Mouse (Mus musculus): ENCODE results near the gene Wnt9b.
"Not testable (repeated sequence)": the region's sequence is repeated elsewhere in the genome, so short reads cannot be mapped to it uniquely, and the experiment has no call there.

The Wnt9b gene

GRCm38 (mm10) chr11:103749306-103750089 is at the start of gene Wnt9b:
Gene Wnt9b (minus strand): TSS chr11:103749821.
- DNase-seq (ENCODE audit: low read depth, low spot score), result no peak

- DNase-seq (ENCODE audit: low read depth, low spot score), result no peak
Measured at GRCm38 (mm10) chr11:103789951-103790350, 40.3 kb upstream of the Wnt9b start.

GRCm38 (mm10) chr11:103780152-103780551 is 30.5 kb upstream of the Wnt9b start:
- no peak for DNase-seq (ENCODE audit: low read depth, low spot score)

GRCm38 (mm10) chr11:103774228-103774530 is 24.6 kb upstream of the Wnt9b start:
- DNase-seq (ENCODE audit: low read depth, low spot score), result no peak

GRCm38 (mm10) chr11:103773387-103774227 is 24.0 kb upstream of the Wnt9b start, which contains the start of gene Wnt3:
Gene Wnt3 (plus strand): TSS chr11:103774150.
- DNase-seq (ENCODE audit: low read depth, low spot score), result peak; percentile 61

GRCm38 (mm10) chr11:103772505-103773386 is 23.1 kb upstream of the Wnt9b start:
- peak; percentile 21 for DNase-seq (ENCODE audit: low read depth, low spot score)

GRCm38 (mm10) chr11:103771160-103771817 is 21.7 kb upstream of the Wnt9b start:
- DNase-seq (ENCODE audit: low read depth, low spot score), result peak; percentile 65

GRCm38 (mm10) chr11:103765556-103766011 is 16.0 kb upstream of the Wnt9b start:
- DNase-seq (ENCODE audit: low read depth, low spot score), result no peak

GRCm38 (mm10) chr11:103764601-103765000 is 15.0 kb upstream of the Wnt9b start:
- no peak for DNase-seq (ENCODE audit: low read depth, low spot score)

- peak; percentile 53 for DNase-seq (ENCODE audit: low read depth, low spot score)
Measured at GRCm38 (mm10) chr11:103763410-103764163, 14.0 kb upstream of the Wnt9b start.

- not testable (repeated sequence) for DNase-seq (ENCODE audit: low read depth, low spot score)
Measured at GRCm38 (mm10) chr11:103760891-103761290, 11.3 kb upstream of the Wnt9b start.

- DNase-seq (ENCODE audit: low read depth, low spot score), result no peak
Measured at GRCm38 (mm10) chr11:103760101-103760500, 10.5 kb upstream of the Wnt9b start.

- DNase-seq (ENCODE audit: low read depth, low spot score), result peak; percentile 46
Measured at GRCm38 (mm10) chr11:103758706-103759105, 9.1 kb upstream of the Wnt9b start.

GRCm38 (mm10) chr11:103758054-103758453 is 8.4 kb upstream of the Wnt9b start:
- DNase-seq (ENCODE audit: low read depth, low spot score), result no peak

- DNase-seq (ENCODE audit: low read depth, low spot score), result no peak
Measured at GRCm38 (mm10) chr11:103750612-103751011, 991 bp upstream of the Wnt9b start.

GRCm38 (mm10) chr11:103735046-103735781 is 14.4 kb downstream of the Wnt9b start:
- no peak for DNase-seq (ENCODE audit: low read depth, low spot score)

- DNase-seq (ENCODE audit: low read depth, low spot score), result no peak
Measured at GRCm38 (mm10) chr11:103734411-103735045, 15.1 kb downstream of the Wnt9b start.

- DNase-seq (ENCODE audit: low read depth, low spot score), result no peak
Measured at GRCm38 (mm10) chr11:103733961-103734360, 15.7 kb downstream of the Wnt9b start.

- no peak for DNase-seq (ENCODE audit: low read depth, low spot score)
Measured at GRCm38 (mm10) chr11:103733069-103733468, 16.6 kb downstream of the Wnt9b start.

Data from CD4-positive helper T cell, adult 2 months (primary cell).